Mouse (Mus musculus) stomach, postnatal 0 days (tissue): ENCODE data around the gene Card10.

Source experiments
- CTCF ChIP-seq: IDR thresholded peaks from 2 replicates; pipeline ENCODE4 v1.5.1; 2016; ENCODE audit warnings: antibody characterized with exemption, low read depth, mild to moderate bottlenecking, moderate library complexity
- EP300 ChIP-seq: optimal IDR thresholded peaks from 2 replicates; pipeline ENCODE3; 2016; ENCODE audit warnings: antibody characterized with exemption

DNA sequence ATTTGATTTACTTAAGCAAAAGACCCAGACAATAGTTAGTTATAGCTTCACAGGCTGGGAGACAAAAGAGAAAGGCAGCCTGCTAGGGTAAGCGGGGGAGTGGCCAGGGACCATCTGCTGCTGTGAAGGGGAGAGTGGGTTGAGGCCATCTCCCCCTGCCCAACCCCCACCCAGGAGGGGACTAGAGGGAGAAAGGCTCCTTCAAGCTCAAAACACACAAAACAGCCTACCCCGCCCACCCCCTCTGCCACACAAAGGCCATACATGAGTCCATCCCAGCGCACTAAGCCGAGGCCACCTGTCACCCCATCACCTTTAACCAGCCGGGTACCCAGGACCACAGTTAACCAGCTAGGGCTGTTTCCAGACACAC lies 31.9 kb downstream of the Card10 start:
- TF ChIP-seq CTCF (no peak), EP300 (no peak)
